Mouse (Mus musculus) heart, adult 18-20 months (tissue): ENCODE measurements around the gene Cntn4. TPM values are rescaled to one million over a fixed set of nuclear protein-coding genes. Genes with fewer than 3 reads are reported as not detected.

Source experiments
- DNase-seq, 2 experiments: peaks; one replicate each; pipeline ENCODE4 v3.0.0; 2021 to 2022; ENCODE audit warnings: mixed read lengths in 1 of 2
- long read RNA-seq, 2 experiments: library from polyadenylated mRNA; stranded (forward); transcript quantifications; one replicate each; pipeline ENCODE4 v2.0.0; 2021
- total RNA-seq, 2 experiments: library from RNA; stranded (reverse); gene quantifications; 2 replicates each; pipeline ENCODE4 v1.2.3; 2021

Gene Cntn4
- total RNA-seq: not detected
- long read RNA-seq, experiment 1: 0 reads
- long read RNA-seq, experiment 2: 0 reads

DNA sequence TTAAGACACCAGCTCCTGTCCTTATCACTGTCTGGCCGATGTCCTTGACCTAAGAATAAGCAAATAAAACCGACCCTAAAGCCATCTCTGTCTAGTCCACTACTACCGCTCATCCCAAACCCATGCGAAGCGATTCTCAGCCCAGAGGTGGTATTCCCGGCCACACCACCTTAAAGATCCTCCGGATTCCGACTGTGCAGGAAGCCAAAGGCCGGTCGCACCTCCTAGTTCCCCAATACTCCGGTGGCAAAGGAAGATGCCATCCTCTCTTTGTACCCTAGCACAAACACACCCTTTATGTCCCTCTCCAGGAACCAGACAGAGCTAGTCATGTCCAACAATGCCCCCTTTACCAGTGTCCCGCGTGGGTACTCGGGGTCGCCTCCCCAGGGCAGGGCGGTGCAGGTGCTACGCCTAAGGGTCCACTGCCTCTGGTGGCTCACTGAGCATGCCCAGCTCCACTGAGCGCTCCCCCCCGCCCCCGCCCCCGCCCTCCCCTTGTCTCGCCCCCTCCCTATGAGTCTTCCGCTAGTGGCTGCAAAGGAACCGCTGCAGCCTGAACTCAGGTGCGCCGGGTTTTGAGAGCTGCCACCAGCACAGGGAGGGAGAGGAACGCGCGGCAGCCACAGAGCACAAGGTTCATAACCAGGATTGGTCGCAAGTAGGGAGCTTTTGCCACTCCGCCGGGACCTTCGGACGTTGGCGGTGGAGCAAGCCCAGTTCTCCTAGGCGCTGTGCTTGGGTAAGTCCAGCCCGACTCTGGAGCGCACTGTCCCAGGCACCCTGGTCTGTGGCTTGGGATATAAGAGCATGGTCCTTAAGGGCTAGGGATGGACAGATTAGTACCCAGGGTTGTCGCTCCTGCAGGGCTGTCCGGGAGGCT, at the start of gene Cntn4:
Gene Cntn4 (plus strand): TSS at position 512 of the 883 bp plus-strand sequence.
- DNase-seq: no peak

DNA sequence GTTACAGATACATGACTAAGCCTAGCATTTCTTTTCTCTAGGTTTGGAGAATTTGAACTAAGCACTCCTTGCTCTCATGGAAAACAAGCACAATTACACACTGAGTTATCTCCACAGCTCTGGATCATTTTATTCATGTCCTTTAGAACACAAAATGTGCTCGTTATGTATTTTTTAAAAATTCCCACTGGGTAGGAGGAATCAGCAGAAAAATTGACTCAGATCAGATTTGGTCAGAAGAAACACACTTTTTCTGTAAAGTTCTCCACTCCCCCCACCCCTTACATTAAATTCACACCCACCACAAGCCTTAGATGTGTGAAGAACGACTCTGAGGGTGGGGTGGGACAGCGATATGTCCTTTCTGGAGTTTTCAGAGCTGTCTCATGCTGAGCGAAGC, 3.2 kb upstream of the Cntn4 start:
- no peak for DNase-seq

DNA sequence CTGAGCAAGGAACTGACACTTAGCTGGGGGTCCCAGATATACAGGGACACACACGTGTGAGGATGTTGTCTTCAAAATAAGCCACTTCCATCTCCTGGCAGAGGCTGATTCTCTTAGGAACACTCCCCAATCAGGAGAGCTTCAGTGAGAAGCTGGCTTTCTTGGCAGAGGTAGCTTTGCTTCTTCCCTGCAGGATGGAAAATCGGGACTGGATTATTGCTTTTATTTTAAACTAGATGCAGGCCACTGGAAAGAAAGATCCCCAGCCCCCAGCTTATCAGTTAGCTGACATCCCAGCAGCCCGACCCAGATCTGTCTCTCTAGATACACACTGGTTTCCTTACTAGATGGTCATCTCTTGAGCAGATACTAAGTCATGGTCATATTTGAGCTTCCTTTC, 2.4 kb upstream of the Cntn4 start:
- no peak for DNase-seq

DNA sequence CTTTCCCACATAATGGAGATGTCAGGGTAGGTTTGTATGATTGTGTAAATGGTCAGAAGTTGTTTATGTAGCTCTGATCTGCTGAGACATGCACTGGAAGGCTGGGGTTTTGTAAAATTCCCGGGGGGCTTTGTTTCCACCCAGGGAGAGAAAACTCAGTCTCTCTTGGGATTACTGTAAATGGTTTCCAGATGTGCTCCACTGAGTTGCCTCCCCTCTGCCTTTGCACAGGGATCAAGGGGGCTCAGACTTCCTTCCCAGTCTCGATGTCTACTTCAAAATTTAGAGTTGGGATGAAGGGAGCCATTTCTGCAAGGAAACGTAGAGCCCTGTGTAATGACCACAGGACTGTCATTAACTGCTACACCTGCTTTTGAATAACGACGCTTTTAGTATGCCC, 823 bp upstream of the Cntn4 start:
- DNase-seq: no peak

DNA sequence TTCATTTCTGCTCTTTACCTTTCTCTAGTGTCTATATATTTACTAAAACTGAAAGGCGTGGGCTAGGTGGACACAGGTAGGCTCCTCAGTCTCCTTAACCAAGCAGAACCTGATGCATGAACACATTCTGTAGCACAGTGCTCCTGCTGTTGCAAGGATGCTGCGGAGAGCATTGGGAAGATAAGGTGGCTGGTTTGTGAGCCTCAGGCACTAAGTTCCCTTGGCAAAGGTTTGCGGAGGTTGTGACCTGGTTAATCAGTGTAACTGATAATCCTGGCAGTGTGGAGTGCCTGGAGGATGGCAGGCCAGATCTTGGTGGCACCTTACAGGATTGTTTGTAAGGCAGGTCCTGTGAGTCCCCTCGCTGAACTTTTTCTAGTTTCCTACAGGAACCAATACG, 1.3 kb downstream of the Cntn4 start:
- no peak for DNase-seq

DNA sequence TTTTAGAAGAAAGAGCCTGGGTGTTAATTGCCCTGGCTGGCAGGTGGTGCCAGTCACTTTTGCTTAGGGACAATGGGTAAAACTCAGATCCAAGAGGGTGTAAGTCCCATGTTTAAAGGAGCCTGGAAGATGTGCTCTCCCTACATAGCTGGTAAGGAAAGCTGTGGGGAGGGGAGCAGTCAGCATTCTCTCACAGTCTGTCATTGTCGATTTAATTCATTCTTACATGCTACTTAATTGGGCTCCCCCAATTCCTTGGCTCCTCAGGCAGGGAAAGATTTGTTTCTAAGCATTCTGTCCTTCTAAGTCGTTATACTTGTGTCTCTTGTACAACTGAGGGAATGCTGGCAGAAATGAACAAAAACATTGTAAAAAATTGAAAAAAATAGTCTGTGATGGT, 4.0 kb downstream of the Cntn4 start:
- DNase-seq: no peak

DNA sequence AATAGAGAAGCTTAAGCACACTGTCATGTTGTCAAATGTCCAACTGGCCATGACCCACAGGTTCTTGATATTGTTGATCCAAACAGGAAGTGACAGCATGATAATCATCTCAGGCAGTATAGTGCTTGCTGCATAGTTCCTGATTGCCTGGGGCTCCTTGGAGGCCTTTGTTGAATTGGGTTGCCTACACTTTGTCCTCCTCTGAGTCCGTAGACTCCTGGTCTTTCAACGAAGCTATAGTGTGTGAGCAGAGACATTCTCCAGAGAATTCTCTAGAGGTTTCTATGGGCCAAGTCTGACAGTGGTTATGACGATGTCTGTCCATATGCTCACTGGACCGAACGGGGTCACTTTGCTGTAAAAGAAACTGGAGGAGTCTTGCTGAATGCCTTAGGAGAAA, 5.8 kb downstream of the Cntn4 start:
- DNase-seq: no peak

DNA sequence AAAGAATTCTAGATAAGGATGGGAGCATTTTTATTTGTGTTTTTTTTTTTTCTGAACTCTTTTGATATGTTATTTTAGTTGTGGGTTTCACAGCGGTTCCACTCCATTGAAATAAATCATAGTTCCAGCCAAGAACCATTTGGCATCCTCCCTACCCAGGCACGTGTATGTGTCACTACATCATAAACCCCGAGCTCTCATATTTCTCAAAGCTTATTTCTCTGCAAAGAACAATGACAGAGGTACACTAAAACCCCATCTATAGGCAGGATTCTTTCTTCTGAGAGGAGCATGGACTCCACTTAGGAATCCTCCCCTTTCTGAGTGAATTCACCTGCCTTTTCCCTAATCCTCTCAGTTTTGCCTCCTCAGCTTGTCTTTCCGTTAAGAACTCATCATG, 6.7 kb downstream of the Cntn4 start:
- no peak for DNase-seq

DNA sequence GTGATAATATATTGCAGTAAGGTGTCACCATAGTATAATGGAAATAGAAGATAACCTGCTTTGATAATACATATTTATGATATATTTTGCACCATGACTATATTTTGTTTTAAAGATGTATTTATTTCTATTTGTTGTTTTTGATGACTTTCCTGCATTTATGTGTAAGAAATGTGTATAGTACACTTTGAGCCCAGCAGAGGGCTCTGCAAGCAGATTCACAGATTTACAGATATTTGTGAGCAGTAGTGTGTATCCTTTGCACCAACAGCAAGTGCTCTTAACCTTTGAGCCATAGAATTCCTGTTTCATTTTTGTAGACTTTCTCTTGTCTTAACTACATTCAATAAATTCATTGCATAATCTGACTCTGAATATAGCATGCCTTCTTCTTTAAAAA, 10.7 kb downstream of the Cntn4 start:
- no peak for DNase-seq

DNA sequence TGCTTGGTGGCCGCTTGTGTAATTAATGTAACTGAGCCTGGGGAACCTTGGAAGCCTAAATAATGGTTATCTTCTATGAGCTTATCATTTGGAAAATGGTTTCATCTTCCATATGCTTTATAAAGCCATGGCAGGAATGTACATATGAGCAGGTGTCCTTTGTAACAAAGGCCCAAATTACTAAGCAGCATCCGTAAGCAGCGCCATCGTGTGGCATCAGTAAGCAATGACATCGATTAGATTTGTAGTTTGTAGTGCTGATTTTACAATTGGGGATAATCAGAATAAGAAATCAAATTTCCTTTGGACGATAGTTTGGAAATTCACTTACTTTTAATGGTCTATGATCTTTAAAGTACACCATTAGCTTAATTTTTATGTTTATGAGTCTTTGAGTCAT, 64.6 kb downstream of the Cntn4 start:
- DNase-seq: no peak

DNA sequence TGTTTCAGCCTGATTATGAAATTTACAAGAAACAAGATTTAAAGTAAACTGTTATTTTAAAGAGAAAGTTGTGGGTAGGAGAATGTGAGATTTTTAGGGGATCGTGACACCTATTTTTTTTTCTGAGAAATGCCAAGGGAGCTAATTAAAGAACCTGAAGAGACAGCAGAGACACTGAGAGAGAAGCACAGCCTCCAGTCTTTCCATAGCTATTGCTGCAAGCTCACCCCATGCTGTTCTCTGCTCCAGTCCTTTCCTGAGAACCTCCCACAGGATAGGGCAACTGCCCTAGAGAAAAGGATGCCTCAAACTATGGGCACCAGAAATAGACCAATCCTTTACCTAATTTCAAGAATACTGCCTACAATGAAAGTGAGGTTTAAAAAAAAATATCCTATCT, 103.2 kb downstream of the Cntn4 start:
- DNase-seq: no peak

DNA sequence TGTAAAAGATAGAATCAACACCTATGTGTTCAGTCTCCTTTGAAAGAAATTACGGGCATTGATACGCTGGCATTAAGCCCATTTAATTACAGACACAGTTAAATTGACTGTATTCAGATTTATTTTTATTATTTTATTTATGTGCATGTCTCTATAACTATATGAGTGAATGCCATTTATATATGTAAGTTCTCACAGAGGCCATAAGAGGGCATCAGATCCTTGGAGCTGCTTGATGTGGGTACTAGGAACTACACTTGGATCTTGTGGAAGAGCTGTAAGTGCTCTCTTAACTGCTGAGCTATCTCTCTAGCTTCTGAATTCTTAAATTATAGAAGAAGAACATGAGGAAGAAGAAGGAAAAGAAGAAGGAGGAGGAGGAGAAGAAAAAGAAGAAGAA, 111.0 kb downstream of the Cntn4 start:
- DNase-seq: no peak

DNA sequence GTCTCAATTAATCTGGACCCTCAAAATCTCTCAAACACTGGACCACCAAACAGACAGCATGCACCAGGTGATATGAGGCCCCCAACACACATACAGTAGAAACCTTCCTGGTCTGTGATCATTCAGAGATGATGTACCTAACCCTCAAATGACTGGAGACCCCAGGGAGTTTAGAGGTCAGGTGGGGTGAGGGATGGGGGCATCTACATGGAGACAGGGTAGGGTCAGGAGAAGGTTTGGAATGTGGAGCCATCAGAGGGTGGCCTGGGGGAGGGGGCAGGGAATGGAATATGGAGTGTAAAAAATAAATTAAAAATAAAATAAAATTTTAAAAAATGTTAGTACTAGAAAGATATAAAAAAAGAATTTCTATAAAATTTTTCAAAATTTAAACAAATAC, 157.6 kb downstream of the Cntn4 start:
- DNase-seq: no peak

DNA sequence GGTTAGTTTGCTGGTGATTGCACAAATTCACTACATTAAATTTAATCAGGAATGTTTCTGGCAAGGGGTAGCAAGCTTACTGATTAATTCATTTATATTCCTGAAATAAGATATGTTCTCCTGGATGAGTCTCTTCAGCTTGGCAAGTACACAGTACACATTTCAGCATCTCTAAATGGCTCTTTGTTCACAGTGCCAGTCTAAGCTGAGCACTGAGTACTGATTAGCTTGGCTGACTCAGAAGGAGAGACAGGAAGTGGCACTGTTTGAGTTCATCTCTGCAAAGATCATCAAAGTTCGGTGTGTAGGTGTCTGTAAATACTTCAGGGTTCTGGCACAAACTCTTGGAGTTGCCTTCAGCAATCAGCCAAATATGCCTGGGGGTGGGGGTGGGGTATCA, 169.8 kb downstream of the Cntn4 start:
- DNase-seq: no peak

DNA sequence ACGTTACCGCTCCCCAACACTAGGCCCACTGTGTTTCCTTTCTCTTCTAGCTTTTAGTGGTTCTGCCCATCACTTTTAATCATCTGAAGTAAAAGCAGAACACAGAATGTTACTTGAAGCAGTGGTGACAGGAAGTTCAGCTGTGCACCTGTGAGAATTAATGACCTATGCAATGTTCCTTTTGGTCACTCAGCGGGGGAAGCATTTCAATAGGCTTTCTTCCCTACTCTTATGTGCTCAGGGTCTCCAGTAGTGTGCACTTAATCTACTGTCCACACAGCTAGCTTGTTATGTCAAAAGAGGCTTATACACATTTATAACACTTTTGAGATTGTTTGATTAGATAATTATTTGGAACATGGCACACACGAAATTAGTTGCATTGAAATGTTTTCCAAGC, 215.4 kb downstream of the Cntn4 start:
- no peak for DNase-seq

DNA sequence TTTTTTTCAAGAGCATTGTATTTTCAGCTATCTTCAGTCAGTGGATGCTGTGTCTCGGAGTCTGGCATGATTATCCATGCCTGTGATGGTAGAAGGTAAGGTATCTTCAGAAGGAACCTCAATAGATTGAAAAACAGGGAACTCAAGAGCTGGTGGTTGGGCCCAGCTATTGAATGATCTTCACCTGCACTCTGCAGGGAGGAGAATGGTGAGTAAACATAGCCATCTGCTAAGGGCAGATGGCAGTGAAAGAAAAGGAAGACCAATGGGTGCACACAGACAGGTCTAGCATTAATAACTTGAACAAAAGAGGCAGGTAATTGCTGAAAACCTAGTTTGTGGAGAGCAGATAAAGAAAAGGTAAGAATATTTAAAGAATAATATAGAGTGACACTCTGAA, 261.0 kb downstream of the Cntn4 start:
- no peak for DNase-seq

DNA sequence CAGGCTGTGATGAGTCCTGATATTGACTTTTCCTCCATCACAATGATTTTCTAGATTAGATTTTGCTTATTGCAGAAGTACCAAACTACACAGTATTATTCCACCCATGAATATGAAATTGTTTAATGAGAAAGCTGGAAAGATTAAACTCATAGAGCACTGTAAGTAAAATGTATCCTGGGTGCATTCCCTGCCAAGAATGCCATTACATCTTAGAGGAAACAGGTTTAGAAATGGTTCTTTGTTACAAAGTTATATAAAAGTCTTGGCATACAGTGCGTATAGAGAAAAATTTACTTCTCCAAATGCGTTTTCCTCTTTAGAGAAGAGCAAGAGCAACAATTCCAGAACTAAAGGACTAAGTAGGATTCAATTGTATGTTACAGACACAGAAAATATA, 261.8 kb downstream of the Cntn4 start:
- DNase-seq: no peak

DNA sequence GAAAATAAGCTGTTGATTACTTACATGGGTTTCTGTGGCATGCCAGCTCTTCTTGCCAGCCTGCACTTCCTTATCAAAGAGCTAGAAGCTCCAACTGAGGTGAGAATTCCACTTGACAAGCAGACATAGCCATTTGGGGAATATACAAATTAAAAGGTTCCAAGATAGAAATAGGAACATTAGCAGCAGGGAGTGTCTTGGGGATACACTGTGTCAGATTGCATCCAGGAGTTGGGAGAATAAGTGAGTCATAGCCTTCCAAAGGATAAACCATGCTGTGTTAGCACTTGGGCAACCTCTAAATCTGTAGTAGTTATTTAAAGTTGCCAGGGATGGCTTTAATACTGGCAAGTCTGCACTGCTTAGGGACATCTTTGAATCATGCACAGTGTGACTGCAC, 263.1 kb downstream of the Cntn4 start:
- peak in 1 of 2 experiments; percentile 12 for DNase-seq

DNA sequence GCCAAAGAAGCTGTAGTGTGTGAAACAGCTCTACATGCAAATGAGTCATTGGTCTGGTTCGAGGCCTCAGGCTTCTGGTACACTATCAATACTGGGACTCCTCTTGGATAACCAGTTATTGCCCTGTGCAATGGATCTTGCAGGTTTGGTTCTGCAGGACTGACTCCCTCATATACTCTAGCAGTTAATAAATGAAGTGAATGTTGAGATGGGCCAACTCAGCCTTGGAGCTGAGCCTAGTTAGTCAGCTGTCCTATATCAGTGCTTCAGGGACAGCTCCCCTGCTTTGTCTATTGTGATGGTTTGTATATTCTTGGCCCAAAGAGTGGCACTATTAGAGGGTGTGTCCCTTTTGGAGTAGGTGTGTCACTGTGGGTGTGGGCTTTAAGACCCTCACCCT, 314.0 kb downstream of the Cntn4 start:
- DNase-seq: no peak

DNA sequence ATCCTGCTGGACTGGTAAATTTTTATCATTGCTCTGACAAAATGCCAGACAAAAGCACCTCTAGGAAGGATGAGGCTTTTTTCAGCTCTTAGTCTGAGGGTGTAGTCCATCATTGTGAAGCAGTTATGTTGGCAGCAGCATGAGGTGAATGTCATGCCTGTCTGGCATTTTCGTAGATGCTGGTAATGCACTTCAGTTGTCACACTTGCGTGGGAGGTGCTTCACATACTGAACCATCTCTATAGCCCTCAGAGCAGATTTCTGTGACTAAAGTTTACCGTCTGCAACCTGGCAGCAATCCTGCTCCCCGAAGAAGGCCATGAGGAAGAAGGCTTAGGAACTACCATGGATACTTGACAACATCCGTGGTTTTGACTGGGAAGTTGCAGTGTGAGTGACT, 335.6 kb downstream of the Cntn4 start:
- no peak for DNase-seq

DNA sequence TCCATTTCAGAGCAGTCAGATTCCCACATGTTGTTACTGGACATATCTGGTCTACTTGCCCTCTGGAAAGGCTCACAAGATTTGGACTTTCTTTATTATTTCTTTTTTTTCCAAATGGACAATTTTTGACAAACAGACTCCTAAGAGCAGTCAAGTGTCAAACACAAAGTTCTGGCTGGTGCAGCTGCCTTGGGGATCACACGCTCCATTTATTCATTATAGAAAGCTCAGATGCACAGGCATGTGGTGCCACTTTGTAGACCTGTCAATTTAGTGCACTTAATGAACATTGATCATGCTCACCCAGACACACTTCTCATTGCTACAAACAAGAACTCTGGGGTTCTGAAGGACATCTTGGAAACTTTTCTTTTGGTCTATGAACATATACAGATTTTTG, 337.7 kb downstream of the Cntn4 start:
- no peak for DNase-seq

DNA sequence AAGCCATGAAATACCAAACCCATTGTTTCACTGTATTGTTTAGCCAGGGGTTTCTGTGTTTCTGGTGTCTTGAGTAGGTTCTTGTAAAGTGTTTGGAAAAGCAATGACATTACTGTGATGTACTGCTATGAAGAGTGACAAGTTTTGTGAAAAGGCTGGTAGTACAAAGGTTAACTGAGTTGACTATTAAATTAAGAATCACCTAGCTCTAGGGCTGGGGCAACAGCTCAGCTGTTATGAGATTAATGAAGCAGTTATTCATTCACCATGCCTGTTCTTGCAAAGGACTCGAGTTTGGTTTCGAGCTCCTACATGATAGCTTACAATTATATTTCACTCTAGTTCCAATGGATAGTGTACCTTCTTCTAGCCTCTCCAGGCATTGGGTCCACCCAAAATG, 371.4 kb downstream of the Cntn4 start:
- no peak for DNase-seq

DNA sequence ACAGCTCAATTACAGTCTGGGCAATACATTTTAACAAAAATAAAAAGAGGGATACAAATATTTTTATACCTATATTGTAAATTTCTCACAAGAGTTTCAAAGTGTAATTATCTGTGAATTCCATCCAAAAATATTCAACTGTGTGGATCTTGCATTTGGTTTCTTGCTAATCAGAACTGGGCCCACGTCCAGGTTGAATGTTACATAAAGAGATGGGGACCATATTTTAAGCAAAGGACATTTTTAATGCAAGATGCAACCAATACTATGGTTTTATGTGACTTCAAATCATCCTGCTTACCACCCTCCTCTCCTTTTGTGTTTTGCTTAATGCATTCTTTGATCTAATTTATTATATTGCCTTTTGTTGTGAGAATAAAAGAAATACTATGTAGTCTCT, 378.7 kb downstream of the Cntn4 start:
- DNase-seq: no peak

DNA sequence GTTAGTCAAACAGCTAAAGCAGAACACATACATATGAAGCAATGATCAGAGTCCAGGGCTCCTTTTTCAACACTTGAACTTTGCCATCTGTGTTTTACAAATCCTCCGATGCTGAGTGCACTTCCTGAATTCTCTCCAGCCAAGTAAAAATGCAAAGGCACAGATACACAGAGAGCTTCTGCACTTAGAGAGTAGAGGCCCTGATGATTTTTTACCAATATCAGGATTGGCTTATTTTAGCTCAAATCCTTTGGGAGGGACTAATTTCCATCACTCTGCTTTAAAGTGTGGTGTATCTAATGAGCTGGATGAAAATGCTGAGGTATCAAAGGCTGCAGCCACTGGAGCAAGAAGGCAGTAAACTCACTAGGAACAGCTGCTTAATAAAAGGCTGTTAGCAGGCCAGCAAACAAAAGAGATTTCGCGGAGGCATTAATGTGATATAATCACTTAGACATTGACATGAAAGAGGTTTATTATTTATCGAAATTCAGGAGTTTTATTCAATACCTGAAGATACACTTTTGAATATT, 400.7 kb downstream of the Cntn4 start:
- no peak for DNase-seq
